Comparison of ENCODE assay signal across 11 mouse cellular contexts in genomic region chr2:70852186-70852795, GRCm38 (mm10). TPM values are rescaled to one million over a fixed set of nuclear protein-coding genes. Genes with fewer than 3 reads are reported as not detected.
DNase-seq lines count a peak whose midpoint lies in the region; ATAC-seq and TF ChIP-seq lines count a peak whose summit lies in the region.
"Had no signal": no experiment of that assay in that cellular context is flagged by ENCODE, and none has a peak within 500 bp of the region (broad histone marks: within the 10 kb centered on the region; RNA-seq: fewer than 3 reads in every experiment).

No protein-coding gene starts in this region.

- 0 out of 2 replicates have a peak, but pooled peaks cover 4% of the 10 kb centered on the region for H3K4me1 ChIP-seq in heart, embryonic 11.5 days (ENCODE audit: control insufficient read depth, insufficient read depth, low read length)
- no peaks in the 10 kb centered on the region for H3K4me1 ChIP-seq in lung, embryonic 16.5 days (replicated peaks; ENCODE audit: control insufficient read depth, insufficient read depth, low read length)
- H3K4me1 ChIP-seq in lung, adult 2 months (ENCODE audit: control insufficient read depth, insufficient read depth, low read length), result no peaks in the 10 kb centered on the region
- no peaks in the 10 kb centered on the region for H3K4me1 ChIP-seq in hindbrain, embryonic 14.5 days (replicated peaks; ENCODE audit: control insufficient read depth, insufficient read depth, low read length)
- peaks cover 9% of the 10 kb centered on the region for H3K4me1 ChIP-seq in neural tube, embryonic 15.5 days

- 55% methylated on average over 8 of the region's 8 CpGs for WGBS in heart, embryonic 11.5 days (ENCODE audit: insufficient replicate concordance)
- 41% methylated on average over 8 of the region's 8 CpGs for WGBS in lung, embryonic 16.5 days
- WGBS in lung, adult 2 months, result 46% methylated on average over 8 of the region's 8 CpGs
- 51% methylated on average over 8 of the region's 8 CpGs for WGBS in hindbrain, embryonic 14.5 days
- 44% methylated on average over 8 of the region's 8 CpGs for whole genome bisulfite sequencing in neural tube, embryonic 15.5 days

- no peaks in the 10 kb centered on the region for H3K9me3 ChIP-seq in heart, embryonic 11.5 days (replicated peaks; ENCODE audit: control insufficient read depth, low read length)
- H3K9me3 ChIP-seq in lung, embryonic 16.5 days (ENCODE audit: control insufficient read depth, low read length), result no peaks in the 10 kb centered on the region
- H3K9me3 ChIP-seq in hindbrain, embryonic 14.5 days (ENCODE audit: control insufficient read depth, low read length), result no peaks in the 10 kb centered on the region
- no peaks in the 10 kb centered on the region for H3K9me3 ChIP-seq in neural tube, embryonic 15.5 days (replicated peaks)

- peak overlapping the region; percentile 53 for H3K4me2 ChIP-seq in heart, embryonic 11.5 days
- H3K4me2 ChIP-seq in lung, embryonic 16.5 days (ENCODE audit: low read depth, low read length), result peak overlapping the region; percentile 0; the same call in 1 of the 2 replicates
- peak overlapping the region; percentile 39 for H3K4me2 ChIP-seq in hindbrain, embryonic 14.5 days (replicated peaks)
- H3K4me2 ChIP-seq in neural tube, embryonic 15.5 days, result peak overlapping the region; percentile 46

- DNase-seq in heart, adult 18-20 months, result no peak
- DNase-seq in lung, adult 2 months, result no peak
- no peak for DNase-seq in hindbrain, embryonic 14.5 days (ENCODE audit: low spot score)
- no peak for DNase-seq in embryo, embryonic 10 days (ENCODE audit: low spot score)
- no peak for DNase-seq in layer of hippocampus, adult 9-10 months (ENCODE audit: low spot score)
- DNase-seq: adrenal gland, adult 8-10 months; liver, postnatal 0 days had no signal

- H3K9ac ChIP-seq in heart, embryonic 11.5 days (ENCODE audit: low read depth, low read length), result 0 out of 2 replicates have a peak overlapping the region, but pooled peaks have one; percentile 0
- H3K9ac ChIP-seq in lung, embryonic 16.5 days (ENCODE audit: low read length), result no peak overlapping the region
- peak overlapping the region; percentile 9; the same call in 1 of the 2 replicates for H3K9ac ChIP-seq in hindbrain, embryonic 14.5 days
- H3K9ac ChIP-seq in neural tube, embryonic 15.5 days (replicated peaks), result no peak overlapping the region
- H3K9ac ChIP-seq: liver, postnatal 0 days had no signal

- TF ChIP-seq POLR2A in lung, adult 2 months (IDR thresholded peaks at IDR 0.05; ENCODE audit: borderline replicate concordance, extremely low read depth, low read depth, low read length), result no peak

- no peaks in the 10 kb centered on the region for H3K36me3 ChIP-seq in heart, embryonic 11.5 days (ENCODE audit: control insufficient read depth, insufficient read depth, low read length)
- no peaks in the 10 kb centered on the region for H3K36me3 ChIP-seq in lung, embryonic 16.5 days (ENCODE audit: control insufficient read depth, insufficient read depth, low read length)
- H3K36me3 ChIP-seq in hindbrain, embryonic 14.5 days (replicated peaks; ENCODE audit: control insufficient read depth, insufficient read depth), result no peaks in the 10 kb centered on the region
- no peaks in the 10 kb centered on the region for H3K36me3 ChIP-seq in neural tube, embryonic 15.5 days

- TF ChIP-seq CTCF in lung, adult 2 months (IDR thresholded peaks at IDR 0.05; ENCODE audit: insufficient read depth, low read length), result no peak

- H3K4me3 ChIP-seq in heart, embryonic 11.5 days (ENCODE audit: low read depth, low read length), result no peak overlapping the region
- no peak overlapping the region for H3K4me3 ChIP-seq in lung, embryonic 16.5 days (ENCODE audit: low read length)
- no peak overlapping the region for H3K4me3 ChIP-seq in lung, adult 2 months (replicated peaks; ENCODE audit: extremely low read depth, low read depth, low read length)
- H3K4me3 ChIP-seq in hindbrain, embryonic 14.5 days (replicated peaks; ENCODE audit: low read length), result no peak overlapping the region
- H3K4me3 ChIP-seq in neural tube, embryonic 15.5 days (replicated peaks), result peak overlapping the region; percentile 18; the same call in 1 of the 2 replicates

- H3K27ac ChIP-seq in heart, embryonic 11.5 days (ENCODE audit: low read depth, low read length), result no peak overlapping the region
- H3K27ac ChIP-seq in lung, embryonic 16.5 days (ENCODE audit: low read length), result no peak overlapping the region
- H3K27ac ChIP-seq in hindbrain, embryonic 14.5 days, result no peak overlapping the region
- H3K27ac ChIP-seq in neural tube, embryonic 15.5 days (replicated peaks), result no peak overlapping the region
- H3K27ac ChIP-seq: kidney, postnatal 0 days had no signal

- H3K27me3 ChIP-seq in heart, embryonic 11.5 days (ENCODE audit: control insufficient read depth, insufficient read depth, low read length), result no peaks in the 10 kb centered on the region
- H3K27me3 ChIP-seq in lung, embryonic 16.5 days (ENCODE audit: control insufficient read depth, insufficient read depth, low read depth, low read length), result no peaks in the 10 kb centered on the region
- H3K27me3 ChIP-seq in hindbrain, embryonic 14.5 days (ENCODE audit: control insufficient read depth, insufficient read depth, low read length), result no peaks in the 10 kb centered on the region
- H3K27me3 ChIP-seq in neural tube, embryonic 15.5 days (replicated peaks), result no peaks in the 10 kb centered on the region

- no peak for ATAC-seq in heart, embryonic 11.5 days (replicated peaks; ENCODE audit: insufficient number of reproducible peaks, low FRiP score, low TSS enrichment)
- ATAC-seq in lung, embryonic 16.5 days (ENCODE audit: low read depth), result no peak
- ATAC-seq in hindbrain, embryonic 14.5 days (ENCODE audit: low FRiP score), result no peak; the same call in 1 of the 2 replicates
- ATAC-seq in neural tube, embryonic 15.5 days (ENCODE audit: low FRiP score), result no peak
- ATAC-seq: liver, postnatal 0 days had no signal

RNA-seq across cellular contexts. Expression of gene Tlk1, which starts 26.8 kb away (rescaled TPM):
- 34.2 and 39.4 TPM in 2 replicates for polyA plus RNA-seq in heart, embryonic 11.5 days (2014; fragmentation: Nextera tagmentation; extraction: Ambion mirVana)
- 10 to 100 TPM; 27.0 to 33.3 TPM for total RNA-seq in heart, adult 18-20 months (2021)
- 21.1 and 22.9 TPM in 2 replicates for polyA plus RNA-seq in lung, embryonic 16.5 days (2015; fragmentation: Nextera tagmentation; extraction: Ambion mirVana)
- polyA plus RNA-seq in lung, adult 2 months (2012; rRNA removed), result 8.8 and 12.3 TPM in 2 replicates
- polyA plus RNA-seq in hindbrain, embryonic 14.5 days (2014; fragmentation: Nextera tagmentation; extraction: Ambion mirVana), result 28.1 and 29.9 TPM in 2 replicates
- polyA plus RNA-seq in neural tube, embryonic 15.5 days (2015; fragmentation: Nextera tagmentation; extraction: Ambion mirVana), result 23.7 and 27.4 TPM in 2 replicates

Comparison
In these comparisons a context has a peak if more than half of its experiments do, and no peak if none do; other contexts are left out.
1. H3K4me2 ChIP-seq: peak in every context shown above with its lines; median percentile 53 in heart, embryonic 11.5 days; 46 in neural tube, embryonic 15.5 days; 39 in hindbrain, embryonic 14.5 days; 0 in lung, embryonic 16.5 days.
2. H3K9ac ChIP-seq: peak in heart, embryonic 11.5 days (single experiment) and hindbrain, embryonic 14.5 days (single experiment); none in lung, embryonic 16.5 days (single experiment) and neural tube, embryonic 15.5 days (single experiment).